Mouse (Mus musculus) c-Kit-positive CD71-positive TER-119-negative erythroid progenitor cells, embryonic 14.5 days (primary cell): ENCODE results near the gene Wnt10b.
A peak's percentile ranks its signal among the peaks of the same experiment; 100 is the strongest.
"Not testable (repeated sequence)": the region's sequence is repeated elsewhere in the genome, so short reads cannot be mapped to it uniquely, and the experiment has no call there.

Experiments
- DNase-seq: peaks from one replicate; pipeline ENCODE4 v3.0.0-alpha.2; 2013; ENCODE audit warnings: low read depth

Gene Wnt10b

DNA sequence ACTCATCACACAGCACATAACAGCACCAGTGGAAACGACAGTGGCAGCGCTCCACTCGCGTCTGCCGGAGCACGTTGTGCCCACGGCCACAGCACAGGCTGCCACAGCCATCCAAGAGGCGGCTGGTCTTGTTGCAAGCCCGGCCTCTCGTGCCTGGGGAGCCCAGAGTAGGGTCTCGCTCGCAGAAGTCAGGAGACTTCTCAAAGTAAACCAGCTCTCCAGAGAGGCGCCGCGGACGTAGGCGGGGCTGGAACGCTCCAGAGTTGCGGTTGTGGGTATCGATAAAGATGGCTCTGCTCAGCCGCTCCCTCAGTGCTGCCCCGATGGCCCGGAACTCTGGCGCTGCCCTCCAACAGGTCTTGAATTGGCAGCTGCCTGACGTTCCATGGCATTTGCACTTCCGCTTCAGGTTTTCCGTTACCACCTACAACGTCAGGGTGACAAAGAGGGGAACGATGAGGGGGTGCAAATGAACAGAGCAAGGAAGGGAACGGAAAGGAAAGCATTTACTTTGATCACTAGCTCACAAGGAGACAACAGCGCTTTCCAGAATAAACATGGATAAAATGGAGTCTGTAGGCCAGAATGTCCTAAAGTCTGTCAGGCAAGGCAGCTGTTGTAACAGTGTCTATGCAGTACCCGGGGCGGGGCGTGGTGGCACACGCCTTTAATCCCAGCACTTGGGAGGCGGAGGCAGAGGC, 5.3 kb downstream of the Wnt10b start:
- peak; percentile 37 for DNase-seq

DNA sequence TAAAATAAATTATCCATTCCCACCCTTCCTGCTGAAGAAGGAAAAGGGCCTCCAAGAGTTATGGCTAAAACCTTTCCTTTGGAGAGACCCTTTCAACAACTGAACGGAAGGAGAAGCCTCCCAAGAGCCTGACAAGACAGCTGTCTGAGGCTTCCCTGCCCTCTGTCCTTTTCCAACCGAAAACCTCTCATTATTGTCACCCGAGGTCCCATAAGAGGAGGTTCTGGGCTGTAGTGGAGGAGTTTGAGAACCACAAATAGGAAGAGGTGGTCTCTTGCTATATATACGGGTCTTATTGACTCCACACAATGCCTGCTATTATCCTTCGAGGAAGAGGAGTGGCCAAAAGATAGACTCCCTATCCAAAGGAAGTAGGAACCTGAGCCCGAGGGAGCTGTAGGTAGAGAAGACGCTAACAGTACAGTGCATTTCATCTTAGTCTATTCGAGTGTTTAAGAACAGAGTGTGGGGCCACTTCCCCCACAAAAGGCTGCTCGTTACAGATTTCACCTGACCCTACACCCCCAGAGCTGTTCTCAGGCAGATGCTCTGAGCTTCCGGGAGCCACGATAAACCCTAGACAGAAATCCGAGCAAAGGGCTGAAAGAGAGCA, 6.0 kb downstream of the Wnt10b start:
- DNase-seq = no peak

DNA sequence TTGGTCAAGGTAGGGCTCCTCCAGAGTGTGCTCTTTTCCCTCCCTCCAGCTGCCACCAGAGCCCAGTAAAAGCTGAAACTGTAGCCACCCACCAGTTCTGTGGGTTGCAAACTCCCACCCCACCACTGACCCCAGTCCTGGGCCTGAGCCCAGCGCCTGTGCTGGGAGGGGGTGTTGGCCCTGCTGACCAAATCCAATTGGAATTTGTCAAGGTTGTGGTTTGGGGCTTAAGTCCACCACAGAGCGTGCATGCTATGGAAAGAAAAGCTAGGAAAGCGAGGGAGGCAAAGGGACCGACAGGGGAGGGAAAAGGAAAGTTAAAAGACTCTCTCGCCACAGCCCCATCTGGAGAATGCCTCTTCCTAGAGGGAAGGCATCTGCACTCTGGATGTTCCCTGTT, 9.7 kb downstream of the Wnt10b start:
- DNase-seq = no peak

DNA sequence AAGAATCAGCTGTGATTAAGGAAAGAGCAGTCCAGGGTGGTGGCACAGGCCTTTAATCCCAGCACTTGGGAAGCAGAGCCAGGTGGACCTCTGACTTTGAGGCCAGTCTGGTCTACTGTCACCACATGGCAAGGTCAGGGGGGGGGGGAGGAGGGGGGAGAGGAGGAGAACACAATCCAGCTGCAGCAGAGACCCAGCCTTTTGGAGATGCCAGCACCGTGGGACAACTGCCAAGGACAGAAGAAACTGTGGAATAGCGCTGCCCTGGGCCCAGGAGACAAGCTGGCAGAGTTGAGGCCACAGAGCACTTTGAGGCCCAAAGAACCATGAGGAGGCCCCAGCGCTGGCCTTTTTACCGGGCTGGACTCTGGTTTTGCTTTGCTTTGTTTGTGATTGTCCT, 12.0 kb downstream of the Wnt10b start:
- no peak for DNase-seq

DNA sequence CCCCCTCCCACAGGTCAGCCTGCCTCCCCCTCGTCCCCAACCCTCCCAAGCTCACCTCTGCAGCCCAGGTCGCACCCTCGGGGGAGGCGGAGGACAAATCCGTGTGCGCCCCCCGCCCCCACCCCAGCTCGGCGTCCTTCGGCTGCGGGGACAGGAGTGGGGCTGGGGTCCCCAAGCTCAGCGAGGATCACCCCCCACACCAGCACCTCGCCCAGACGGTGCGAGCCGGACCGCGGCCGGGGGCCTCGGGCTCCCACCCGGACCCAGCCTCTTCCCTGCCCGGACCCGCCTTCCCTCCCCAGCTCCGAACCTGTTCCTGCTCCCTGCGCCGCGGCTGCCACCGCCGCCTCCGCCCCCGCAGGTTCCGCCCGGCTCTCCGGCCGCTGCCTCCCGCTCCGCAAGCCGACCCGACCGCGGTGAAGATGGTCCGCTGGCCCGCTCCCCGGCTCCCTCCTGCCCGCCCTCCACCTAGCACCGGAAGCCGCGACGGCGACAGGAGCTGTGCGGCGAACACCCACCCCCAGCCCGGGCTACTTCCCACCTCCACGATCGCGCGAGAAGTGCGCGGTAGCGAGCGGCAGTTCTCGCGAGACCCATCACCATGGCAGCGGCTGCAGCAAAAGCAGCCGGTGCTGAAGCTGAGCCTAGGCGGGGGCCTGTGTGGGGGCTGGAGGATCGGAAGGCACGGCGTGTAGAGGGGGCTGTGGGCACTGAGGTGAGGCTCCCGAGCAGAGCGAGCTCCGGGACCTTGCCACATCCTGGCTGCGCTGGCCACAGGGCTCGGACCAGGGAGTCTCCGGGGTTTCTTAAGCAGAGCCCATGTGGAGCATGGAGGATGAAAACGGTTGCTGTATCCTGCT, 15.1 kb downstream of the Wnt10b start, which contains the start of gene Arf3:
Gene Arf3 (minus strand): TSS at position 545 of the 860 bp plus-strand sequence.
- DNase-seq = peak; percentile 83

DNA sequence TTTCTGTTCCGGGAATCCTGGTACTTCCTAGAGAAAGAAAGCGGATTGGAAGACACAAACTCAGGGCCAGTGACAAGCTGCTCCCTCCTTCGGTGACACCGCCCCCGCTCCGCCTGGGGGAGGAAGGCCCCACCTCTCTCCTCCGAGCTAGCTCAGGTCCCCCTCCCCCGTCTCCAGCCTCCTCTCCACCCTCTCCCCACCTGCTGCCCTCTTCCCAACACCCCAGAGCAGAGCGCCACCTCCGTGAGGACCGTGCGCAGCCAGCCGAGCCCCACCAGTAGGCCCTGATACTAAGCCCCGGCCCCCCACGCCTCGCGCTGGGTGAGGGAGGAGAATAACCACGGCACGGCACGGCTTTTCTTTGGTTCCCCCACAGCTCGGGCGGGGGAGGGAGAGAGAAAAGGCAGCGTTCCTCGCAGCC, 15.7 kb downstream of the Wnt10b start:
- peak; percentile 60 for DNase-seq

DNA sequence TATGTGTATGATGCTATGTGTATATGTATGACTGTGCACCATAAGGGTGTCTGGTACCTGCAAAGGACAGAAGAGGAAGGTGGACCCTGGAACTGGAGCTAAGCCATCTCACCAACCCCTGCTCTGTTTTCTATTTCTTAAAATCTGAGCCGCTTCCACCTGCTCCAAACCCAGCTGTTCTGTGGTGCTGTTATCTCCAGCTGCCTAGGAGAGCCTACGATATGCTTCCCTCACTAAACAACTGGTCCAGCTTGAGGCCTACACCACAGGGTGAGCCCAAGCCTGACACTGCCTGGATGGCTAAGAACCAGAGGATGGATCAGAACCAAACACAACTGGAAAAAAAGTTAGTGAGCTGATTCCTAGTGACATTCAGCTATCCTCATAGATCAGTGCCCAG, 23.8 kb downstream of the Wnt10b start:
- DNase-seq = no peak

DNA sequence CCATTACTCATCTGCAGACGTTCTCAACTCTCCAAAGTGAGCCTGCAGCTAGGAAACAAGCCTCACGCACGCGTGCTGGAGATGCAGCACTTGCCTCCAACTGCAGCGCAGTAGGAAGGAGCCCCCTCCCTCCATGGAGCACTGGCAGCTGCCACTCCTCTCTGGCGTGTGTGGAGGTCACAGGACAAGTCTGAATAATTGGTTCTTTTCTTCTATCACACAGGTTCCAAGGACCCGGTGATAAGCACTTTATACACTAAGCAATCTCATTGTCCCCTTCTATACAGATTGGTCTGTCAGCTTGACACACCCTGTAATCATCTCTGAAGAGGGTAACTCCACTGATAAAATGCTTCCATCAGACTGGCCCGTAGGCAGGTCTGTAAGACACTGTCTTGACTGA, 24.9 kb downstream of the Wnt10b start:
- peak; percentile 60 for DNase-seq

DNA sequence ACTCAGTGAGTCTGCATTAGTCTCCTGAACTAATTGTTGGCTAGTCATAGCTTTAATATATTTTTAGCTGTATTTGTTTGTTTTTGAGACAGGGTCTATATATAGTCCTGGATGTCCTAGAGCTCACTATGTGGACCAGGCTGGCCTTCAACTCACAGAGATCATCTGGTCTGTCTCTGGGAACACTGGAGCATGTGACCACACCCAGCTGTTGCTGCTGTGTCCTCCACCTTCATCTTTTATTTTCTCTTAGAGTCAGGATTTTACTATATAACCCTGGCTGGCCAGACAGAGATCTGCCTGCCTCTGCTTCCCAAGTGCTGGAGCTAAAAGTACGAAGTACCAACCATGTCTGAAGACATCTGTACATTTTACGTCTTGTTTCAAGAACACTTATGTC, 28.9 kb downstream of the Wnt10b start:
- DNase-seq = no peak

DNA sequence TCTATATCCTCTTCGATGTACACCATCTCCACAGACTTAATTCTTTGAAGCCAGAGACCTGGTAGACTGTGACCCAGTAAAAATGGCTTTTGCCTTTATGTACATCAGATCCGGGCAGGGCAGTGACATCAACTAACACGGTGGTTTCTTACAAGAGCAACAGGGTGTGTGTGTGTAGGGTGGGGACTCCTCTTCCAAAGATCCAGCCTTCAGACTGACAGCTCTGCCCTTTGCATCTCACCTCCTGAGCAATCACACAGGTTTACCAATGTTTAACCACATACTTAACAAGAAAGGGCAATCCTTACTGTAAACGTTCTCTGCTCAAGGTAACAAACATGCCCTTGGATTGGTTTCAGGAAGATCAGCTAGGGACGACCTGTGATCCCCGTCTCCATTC, 30.7 kb downstream of the Wnt10b start:
- no peak for DNase-seq

DNA sequence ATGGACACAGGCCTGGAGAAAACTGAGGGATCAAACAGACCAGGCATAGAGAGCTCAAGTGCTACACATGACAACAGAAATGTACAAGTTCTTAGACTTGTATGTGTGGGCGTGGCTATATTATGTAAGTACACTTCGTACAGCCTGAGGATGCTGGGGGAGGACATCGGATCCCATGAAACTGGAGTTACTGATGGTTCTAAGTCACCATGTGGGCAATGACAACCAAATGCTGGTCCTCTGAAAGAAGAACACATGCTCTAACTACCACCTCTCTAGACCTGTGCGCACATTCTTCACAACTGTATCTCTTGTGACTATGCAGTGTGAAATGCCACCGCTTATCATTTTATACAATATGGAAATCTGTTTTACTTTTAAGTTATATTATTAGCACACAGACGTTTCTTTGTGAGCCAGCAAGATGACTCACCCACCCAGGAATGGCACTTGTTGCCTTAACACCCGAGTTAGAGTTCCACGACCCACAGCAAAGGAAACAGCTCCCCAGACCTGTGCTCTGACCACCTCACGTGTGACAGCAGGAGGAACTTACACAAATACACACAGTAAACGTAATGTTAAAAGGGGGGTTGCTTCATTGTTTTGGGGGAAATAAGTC, 31.5 kb downstream of the Wnt10b start:
- DNase-seq = no peak

DNA sequence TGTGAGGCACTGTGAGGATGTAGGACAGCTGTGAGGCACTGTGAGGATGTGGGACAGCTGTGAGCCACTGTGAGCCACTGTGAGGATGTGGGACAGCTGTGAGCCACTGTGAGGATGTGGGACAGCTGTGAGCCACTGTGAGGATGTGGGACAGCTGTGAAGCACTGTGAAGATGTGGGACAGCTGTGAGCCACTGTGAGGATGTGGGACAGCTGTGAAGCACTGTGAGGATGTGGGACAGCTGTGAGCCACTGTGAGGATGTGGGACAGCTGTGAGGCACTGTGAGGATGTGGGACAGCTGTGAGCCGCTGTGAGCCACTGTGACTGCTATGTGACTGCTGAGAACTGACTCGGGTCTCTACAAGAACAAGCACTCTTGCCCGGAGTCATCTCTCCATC, 34.1 kb downstream of the Wnt10b start:
- DNase-seq = not testable (repeated sequence)

DNA sequence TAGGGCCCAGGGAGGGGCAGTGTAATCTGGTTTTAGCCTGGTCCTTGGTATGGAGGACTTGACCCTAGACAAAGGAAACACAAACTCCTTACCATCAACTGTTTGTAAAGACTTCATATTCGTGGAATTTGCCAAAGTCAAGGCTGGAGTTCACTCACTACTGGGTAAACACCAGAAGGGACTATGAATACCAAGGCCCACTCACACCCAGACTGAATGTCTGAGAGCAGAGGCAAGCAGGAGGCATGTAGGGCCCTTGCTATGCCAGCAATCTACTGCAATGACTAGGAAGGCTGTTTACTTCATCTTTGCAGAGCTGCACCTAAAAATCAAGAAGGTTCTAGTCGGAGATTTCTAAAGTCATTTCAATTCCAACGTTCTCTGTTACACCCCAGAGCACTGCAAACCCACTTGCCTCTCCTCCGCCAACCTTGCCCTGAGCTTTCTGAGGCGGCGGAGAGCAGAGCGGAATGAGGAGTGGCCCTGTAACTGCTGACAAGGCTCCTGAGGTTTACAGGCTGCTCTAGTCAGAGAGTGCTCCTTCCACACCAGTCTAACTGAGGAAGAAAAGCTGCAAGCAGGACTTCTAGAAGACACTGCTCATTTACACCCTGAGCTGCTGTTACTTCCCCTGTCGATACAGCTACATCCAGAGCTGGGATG, 35.1 kb downstream of the Wnt10b start:
- no peak for DNase-seq

DNA sequence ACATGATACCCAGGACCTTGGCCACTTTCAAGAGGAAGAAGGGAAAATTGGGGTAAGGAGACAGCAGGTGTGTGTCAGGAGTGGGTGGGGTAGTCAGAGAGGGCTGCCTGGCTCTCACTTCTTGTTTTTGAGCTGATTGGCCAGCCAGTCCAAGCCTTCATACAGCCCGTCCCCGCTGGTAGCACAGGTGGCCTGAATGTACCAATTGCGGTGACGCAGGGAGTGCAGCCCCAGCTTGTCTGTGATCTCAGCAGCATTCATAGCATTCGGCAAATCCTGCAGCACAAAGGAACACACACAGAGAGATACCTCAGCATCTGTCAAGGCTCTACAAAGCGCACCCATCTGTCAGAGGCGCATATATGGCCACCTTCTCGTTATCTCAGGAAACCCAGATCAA, 37.7 kb downstream of the Wnt10b start:
- DNase-seq = no peak

DNA sequence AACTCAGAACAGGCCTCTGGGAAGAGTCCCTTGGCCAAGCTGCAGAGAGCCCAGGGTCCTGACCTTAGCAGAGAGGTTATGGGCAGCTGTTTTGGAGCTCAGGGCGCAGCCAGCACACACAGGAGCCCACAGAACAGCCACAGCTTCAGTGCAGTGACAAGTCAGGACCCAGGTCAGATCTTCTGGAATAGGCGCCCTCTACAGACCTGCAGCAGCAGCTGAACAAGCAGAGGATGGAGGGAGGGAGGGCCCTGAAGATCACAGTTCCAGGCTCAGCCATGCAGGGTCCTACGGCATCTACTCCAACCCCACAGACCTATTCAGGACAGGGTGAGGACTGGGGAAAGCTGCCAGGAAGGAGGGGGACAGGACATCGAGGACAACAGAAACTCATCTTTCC, 39.2 kb downstream of the Wnt10b start:
- DNase-seq = no peak

DNA sequence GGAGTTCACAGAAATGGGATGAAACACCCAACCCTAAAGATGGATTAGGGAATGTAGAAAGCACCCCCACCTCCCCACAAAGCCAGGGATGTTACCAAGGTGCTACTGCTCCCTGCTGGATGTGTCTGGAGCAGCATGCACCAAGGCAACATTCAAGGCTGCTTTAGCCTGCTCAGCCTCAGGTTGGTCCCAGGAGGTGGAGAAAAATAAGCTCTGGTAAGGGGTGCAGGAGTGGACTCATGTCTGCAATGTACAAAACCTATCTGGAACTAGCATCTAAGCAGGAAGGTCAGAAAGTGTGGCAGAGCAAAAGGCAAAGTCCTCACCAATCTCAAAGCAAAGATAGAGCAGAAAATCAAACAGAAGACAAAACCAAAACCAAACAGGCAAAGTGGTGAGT, 40.1 kb downstream of the Wnt10b start:
- DNase-seq = no peak

DNA sequence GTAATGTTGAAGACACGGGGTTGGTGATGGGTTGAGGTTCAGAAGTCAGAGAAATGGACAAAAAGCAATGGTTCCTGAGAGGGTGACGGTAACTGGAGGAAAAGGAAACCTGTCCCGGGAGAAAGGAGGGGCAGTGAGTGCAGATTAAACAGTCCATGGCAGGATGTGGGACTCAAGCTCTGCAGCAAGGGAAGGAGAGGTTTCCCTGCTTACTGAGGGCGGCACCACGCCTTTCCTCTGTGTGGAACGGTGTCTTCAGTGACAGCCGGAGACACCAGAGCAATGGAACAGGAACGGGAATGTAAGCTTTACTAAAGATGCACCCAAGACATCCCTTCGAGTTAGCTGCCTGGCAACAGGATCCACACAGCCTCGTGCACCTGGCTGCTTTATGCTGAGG, 41.4 kb downstream of the Wnt10b start:
- DNase-seq = no peak

DNA sequence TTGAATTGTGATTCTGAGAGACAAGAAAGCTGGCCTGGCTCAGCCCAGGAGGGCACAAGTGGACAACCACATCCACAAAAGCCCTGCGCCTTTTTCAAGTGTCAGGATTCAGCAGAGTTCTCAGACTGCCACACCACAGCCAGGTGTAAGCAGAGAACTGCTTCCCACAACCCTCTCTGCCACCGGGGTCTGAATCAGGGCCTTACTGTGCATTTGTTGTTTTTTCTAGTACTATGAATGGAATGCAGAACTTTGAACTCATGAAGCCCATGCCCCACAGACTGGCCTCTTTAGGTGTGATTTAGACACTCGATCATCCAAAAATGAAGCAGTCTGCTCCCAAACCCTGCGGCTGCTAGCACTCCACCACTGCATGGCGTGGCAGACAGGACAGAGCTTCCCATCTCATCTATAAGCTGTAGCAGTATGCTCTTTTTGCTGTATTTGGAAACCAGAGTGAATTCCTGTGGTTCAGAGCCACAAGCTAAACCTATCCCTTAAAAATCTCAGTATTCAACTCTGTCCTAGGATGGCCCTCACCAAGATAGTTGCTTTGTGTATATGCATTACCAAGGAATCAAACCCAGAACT, 43.9 kb downstream of the Wnt10b start:
- DNase-seq = no peak

DNA sequence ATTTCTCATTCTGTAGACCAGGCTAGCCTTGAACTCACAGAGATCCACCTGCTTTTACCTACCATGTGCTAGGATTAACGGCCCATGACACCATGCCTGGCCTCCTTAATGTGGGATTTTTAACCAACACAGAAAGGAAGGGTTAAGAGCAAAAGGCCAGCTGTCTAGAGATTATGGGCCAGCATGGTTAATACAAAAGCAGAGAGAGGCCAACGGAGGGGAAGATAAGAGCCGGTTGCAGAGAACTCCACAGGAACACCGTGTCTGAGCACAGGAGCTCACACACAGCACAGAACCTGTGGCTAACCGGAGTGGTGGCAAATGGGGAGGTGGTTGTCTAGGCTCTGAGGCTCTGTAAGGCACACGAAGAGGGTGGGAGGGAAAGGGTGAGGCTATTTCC, 44.6 kb downstream of the Wnt10b start:
- peak; percentile 38 for DNase-seq

DNA sequence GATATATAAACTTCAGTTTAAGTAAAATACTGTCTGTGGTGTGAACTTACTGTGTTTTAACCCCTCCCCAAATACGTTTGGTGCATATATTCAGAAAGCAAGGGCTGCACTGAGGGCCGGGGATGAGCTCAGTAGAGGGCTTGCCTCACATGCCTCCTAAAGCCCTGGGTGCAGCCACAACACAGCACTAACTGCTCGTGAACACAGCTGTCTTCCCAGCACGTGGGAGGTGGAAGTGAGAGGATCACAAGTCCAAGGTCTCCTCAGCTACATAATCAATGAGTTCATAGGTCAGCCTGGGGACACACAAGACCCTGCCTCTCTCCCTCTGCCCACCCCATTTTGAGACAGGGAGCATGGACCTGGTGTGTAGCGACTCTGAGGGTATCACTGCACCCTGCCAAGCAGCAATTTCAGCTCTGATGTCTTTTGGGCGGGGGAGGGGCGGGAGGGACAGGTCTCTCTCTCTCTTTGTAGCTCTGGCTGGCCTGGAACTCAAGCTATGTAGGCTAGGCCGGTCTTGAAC, 45.9 kb downstream of the Wnt10b start:
- no peak for DNase-seq

DNA sequence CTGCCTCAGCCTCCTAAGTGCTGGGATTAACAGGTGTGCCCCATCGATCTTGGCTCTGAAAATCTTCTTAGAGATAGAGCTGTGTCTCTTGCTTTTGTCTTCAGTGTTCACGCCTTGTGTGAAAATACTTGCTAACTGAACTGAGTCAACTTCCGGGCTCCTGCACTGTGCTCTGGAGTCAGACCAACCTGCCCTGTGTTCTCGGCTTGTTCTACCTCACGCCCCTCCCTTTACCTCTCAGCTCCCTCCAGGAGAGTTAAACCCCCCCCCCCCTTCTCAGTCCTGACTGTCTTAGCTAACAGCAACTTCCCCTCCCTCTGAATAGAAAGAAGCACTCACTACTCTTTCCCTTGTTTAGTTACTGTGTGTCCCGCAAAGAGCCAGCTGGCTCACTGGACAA, 47.2 kb downstream of the Wnt10b start:
- no peak for DNase-seq
